Mouse (Mus musculus): ENCODE results near the gene Mgst1. TPM values are rescaled to one million over a fixed set of nuclear protein-coding genes. Genes with fewer than 3 reads are reported as not detected.
A peak's percentile ranks its signal among the peaks of the same experiment; 100 is the strongest.

Gene Mgst1
- polyA plus RNA-seq, 1 experiment from 2014 or later = 151 TPM

- H3K9me3 ChIP-seq (ENCODE audit: control insufficient read depth, low read length) = no peaks in the 10 kb centered on the region
- H3K27ac ChIP-seq (replicated peaks in 1 of 2; ENCODE audit: control insufficient read depth in 1 of 2, insufficient read depth in 1 of 2, low read depth in 2 of 2, low read length in 2 of 2) = 0 out of 4 replicates have a peak overlapping the region, but pooled peaks of 1 of the 2 experiments have one; percentile 14
- no peak overlapping the region for H3K4me3 ChIP-seq (ENCODE audit: control insufficient read depth in 1 of 2, insufficient read depth in 1 of 2, low read depth in 1 of 2, low read length in 2 of 2)
- peaks cover 2 to 4% of the 10 kb centered on the region in 2 experiments; a peak in 3 of 4 replicates for H3K4me1 ChIP-seq (ENCODE audit: control insufficient read depth in 2 of 2, insufficient read depth in 2 of 2, low read length in 2 of 2)
- H3K36me3 ChIP-seq (ENCODE audit: control insufficient read depth, insufficient read depth, low read length) = no peaks in the 10 kb centered on the region
- no peak for ATAC-seq (ENCODE audit: insufficient number of reproducible peaks, insufficient read depth, low FRiP score, low read depth)
- H3K4me2 ChIP-seq (ENCODE audit: low read length) = no peak overlapping the region
- no peaks in the 10 kb centered on the region for H3K27me3 ChIP-seq (ENCODE audit: control insufficient read depth, insufficient read depth, low read length)
- H3K9ac ChIP-seq (ENCODE audit: low read length) = no peak overlapping the region
- WGBS = 63% methylated on average over 10 of the region's 10 CpGs
Measured at GRCm38 (mm10) chr6:138128392-138129335, 11.5 kb upstream of the Mgst1 start.

GRCm38 (mm10) chr6:138130541-138130940 is 9.6 kb upstream of the Mgst1 start:
- Histone ChIP-seq H3K4me1 (ENCODE audit: control insufficient read depth in 2 of 2, insufficient read depth in 2 of 2, low read length in 2 of 2) (peaks cover 2 to 4% of the 10 kb centered on the region in 2 experiments; a peak in 3 of 4 replicates), H3K9ac (ENCODE audit: low read length) (no peak overlapping the region), H3K4me2 (ENCODE audit: low read length) (no peak overlapping the region), H3K4me3 (ENCODE audit: control insufficient read depth in 1 of 2, insufficient read depth in 1 of 2, low read depth in 1 of 2, low read length in 2 of 2) (no peak overlapping the region), H3K9me3 (ENCODE audit: control insufficient read depth, low read length) (no peaks in the 10 kb centered on the region), H3K27ac (replicated peaks in 1 of 2; ENCODE audit: control insufficient read depth in 1 of 2, insufficient read depth in 1 of 2, low read depth in 2 of 2, low read length in 2 of 2) (no peak overlapping the region), H3K36me3 (ENCODE audit: control insufficient read depth, insufficient read depth, low read length) (no peaks in the 10 kb centered on the region), H3K27me3 (ENCODE audit: control insufficient read depth, insufficient read depth, low read length) (no peaks in the 10 kb centered on the region)
- 82% methylated on average over 3 of the region's 3 CpGs for WGBS
- ATAC-seq (ENCODE audit: insufficient number of reproducible peaks, insufficient read depth, low FRiP score, low read depth) = no peak

DNA sequence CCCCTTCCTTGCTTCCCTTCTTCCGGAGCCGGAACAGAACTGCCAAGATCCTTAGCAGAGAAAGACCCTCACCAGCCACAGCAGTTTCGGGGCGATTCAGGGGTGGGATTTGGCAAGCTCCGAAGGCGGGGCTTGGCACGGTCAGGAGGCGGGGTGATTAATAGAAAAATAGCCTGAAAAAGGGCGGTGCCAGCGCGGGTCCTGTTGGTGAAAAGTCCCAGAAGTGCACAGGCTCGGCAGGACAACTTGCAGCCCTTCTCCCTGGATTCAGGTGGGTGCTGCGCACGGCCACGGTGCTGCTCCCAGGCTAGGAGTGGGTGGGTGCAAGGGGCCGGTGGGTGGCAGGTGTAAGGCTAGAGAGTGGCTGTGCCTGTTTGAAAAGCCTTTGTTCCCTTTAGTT is 220 bp downstream of the Mgst1 start:
- Histone ChIP-seq H3K36me3 (ENCODE audit: control insufficient read depth, insufficient read depth, low read length) (no peaks in the 10 kb centered on the region), H3K27ac (replicated peaks in 1 of 2; ENCODE audit: control insufficient read depth in 1 of 2, insufficient read depth in 1 of 2, low read depth in 2 of 2, low read length in 2 of 2) (peak overlapping the region; percentile 1 to 59; a peak in 2 of 4 replicates), H3K9me3 (ENCODE audit: control insufficient read depth, low read length) (no peaks in the 10 kb centered on the region), H3K4me1 (ENCODE audit: control insufficient read depth in 2 of 2, insufficient read depth in 2 of 2, low read length in 2 of 2) (peaks cover 11 to 16% of the 10 kb centered on the region in 2 experiments), H3K4me2 (ENCODE audit: low read length) (peak overlapping the region; percentile 83), H3K27me3 (ENCODE audit: control insufficient read depth, insufficient read depth, low read length) (no peaks in the 10 kb centered on the region), H3K9ac (ENCODE audit: low read length) (peak overlapping the region; percentile 77), H3K4me3 (ENCODE audit: control insufficient read depth in 1 of 2, insufficient read depth in 1 of 2, low read depth in 1 of 2, low read length in 2 of 2) (peak overlapping the region; percentile 50 to 64)
- 1% methylated on average over 16 of the region's 16 CpGs for WGBS
- peak; percentile 65 for ATAC-seq (ENCODE audit: insufficient number of reproducible peaks, insufficient read depth, low FRiP score, low read depth)

- Histone ChIP-seq H3K4me1 (ENCODE audit: control insufficient read depth in 2 of 2, insufficient read depth in 2 of 2, low read length in 2 of 2) (peaks cover 12 to 16% of the 10 kb centered on the region in 2 experiments), H3K36me3 (ENCODE audit: control insufficient read depth, insufficient read depth, low read length) (no peaks in the 10 kb centered on the region), H3K4me2 (ENCODE audit: low read length) (peak overlapping the region; percentile 83), H3K27me3 (ENCODE audit: control insufficient read depth, insufficient read depth, low read length) (no peaks in the 10 kb centered on the region), H3K9me3 (ENCODE audit: control insufficient read depth, low read length) (no peaks in the 10 kb centered on the region), H3K27ac (replicated peaks in 1 of 2; ENCODE audit: control insufficient read depth in 1 of 2, insufficient read depth in 1 of 2, low read depth in 2 of 2, low read length in 2 of 2) (peak overlapping the region in 1 of 2 experiments; percentile 59; a peak in 2 of 4 replicates), H3K9ac (ENCODE audit: low read length) (peak overlapping the region; percentile 77), H3K4me3 (ENCODE audit: control insufficient read depth in 1 of 2, insufficient read depth in 1 of 2, low read depth in 1 of 2, low read length in 2 of 2) (peak overlapping the region; percentile 50 to 64; a peak in 3 of 4 replicates)
- WGBS = 51% methylated on average over 4 of the region's 4 CpGs
- no peak for ATAC-seq (ENCODE audit: insufficient number of reproducible peaks, insufficient read depth, low FRiP score, low read depth)
Measured at GRCm38 (mm10) chr6:138141111-138141592, 1.0 kb downstream of the Mgst1 start.

DNA sequence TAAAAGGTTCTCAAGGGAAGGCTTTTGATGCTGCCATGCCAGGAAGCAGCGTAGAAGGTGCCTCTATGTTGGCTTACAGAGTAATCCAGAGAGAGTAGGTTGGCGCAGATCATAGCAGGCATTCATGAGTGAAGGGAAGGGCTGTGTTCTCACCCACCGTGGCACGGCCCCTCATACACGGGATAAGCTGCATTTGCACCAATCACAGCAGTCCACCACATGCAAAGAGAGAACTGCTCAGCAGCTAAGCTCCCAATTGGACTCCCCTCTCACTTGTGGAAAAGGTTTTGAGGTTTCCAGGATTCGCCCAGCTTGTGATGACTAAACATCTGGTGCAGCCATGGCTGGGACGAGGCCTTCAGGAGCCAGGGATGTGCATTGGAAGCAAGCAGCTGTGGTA is 2.5 kb downstream of the Mgst1 start:
- Histone ChIP-seq H3K4me2 (ENCODE audit: low read length) (no peak overlapping the region; the same call in 1 of the 2 replicates), H3K27ac (replicated peaks in 1 of 2; ENCODE audit: control insufficient read depth in 1 of 2, insufficient read depth in 1 of 2, low read depth in 2 of 2, low read length in 2 of 2) (no peak overlapping the region), H3K4me1 (ENCODE audit: control insufficient read depth in 2 of 2, insufficient read depth in 2 of 2, low read length in 2 of 2) (peaks cover 12 to 16% of the 10 kb centered on the region in 2 experiments), H3K27me3 (ENCODE audit: control insufficient read depth, insufficient read depth, low read length) (no peaks in the 10 kb centered on the region), H3K36me3 (ENCODE audit: control insufficient read depth, insufficient read depth, low read length) (no peaks in the 10 kb centered on the region), H3K9ac (ENCODE audit: low read length) (no peak overlapping the region), H3K4me3 (ENCODE audit: control insufficient read depth in 1 of 2, insufficient read depth in 1 of 2, low read depth in 1 of 2, low read length in 2 of 2) (no peak overlapping the region), H3K9me3 (ENCODE audit: control insufficient read depth, low read length) (no peaks in the 10 kb centered on the region)
- no peak for ATAC-seq (ENCODE audit: insufficient number of reproducible peaks, insufficient read depth, low FRiP score, low read depth)
- WGBS = 87% methylated on average over 7 of the region's 7 CpGs

- no peaks in the 10 kb centered on the region for H3K9me3 ChIP-seq (ENCODE audit: control insufficient read depth, low read length)
- H3K4me2 ChIP-seq (ENCODE audit: low read length) = no peak overlapping the region
- H3K27ac ChIP-seq (replicated peaks in 1 of 2; ENCODE audit: control insufficient read depth in 1 of 2, insufficient read depth in 1 of 2, low read depth in 2 of 2, low read length in 2 of 2) = no peak overlapping the region
- H3K27me3 ChIP-seq (ENCODE audit: control insufficient read depth, insufficient read depth, low read length) = no peaks in the 10 kb centered on the region
- peaks cover 12 to 16% of the 10 kb centered on the region in 2 experiments for H3K4me1 ChIP-seq (ENCODE audit: control insufficient read depth in 2 of 2, insufficient read depth in 2 of 2, low read length in 2 of 2)
- WGBS = 70% methylated on average over 3 of the region's 3 CpGs
- H3K36me3 ChIP-seq (ENCODE audit: control insufficient read depth, insufficient read depth, low read length) = no peaks in the 10 kb centered on the region
- H3K9ac ChIP-seq (ENCODE audit: low read length) = no peak overlapping the region
- no peak overlapping the region for H3K4me3 ChIP-seq (ENCODE audit: control insufficient read depth in 1 of 2, insufficient read depth in 1 of 2, low read depth in 1 of 2, low read length in 2 of 2)
- no peak for ATAC-seq (ENCODE audit: insufficient number of reproducible peaks, insufficient read depth, low FRiP score, low read depth)
Measured at GRCm38 (mm10) chr6:138143450-138143849, 3.3 kb downstream of the Mgst1 start.

- H3K4me3 ChIP-seq (ENCODE audit: control insufficient read depth in 1 of 2, insufficient read depth in 1 of 2, low read depth in 1 of 2, low read length in 2 of 2) = no peak overlapping the region
- H3K4me2 ChIP-seq (ENCODE audit: low read length) = no peak overlapping the region
- no peak overlapping the region for H3K9ac ChIP-seq (ENCODE audit: low read length)
- ATAC-seq (ENCODE audit: insufficient number of reproducible peaks, insufficient read depth, low FRiP score, low read depth) = no peak
- WGBS = 24% methylated on average over 5 of the region's 5 CpGs
- H3K4me1 ChIP-seq (ENCODE audit: control insufficient read depth in 2 of 2, insufficient read depth in 2 of 2, low read length in 2 of 2) = no peaks in the 10 kb centered on the region
- no peaks in the 10 kb centered on the region for H3K27me3 ChIP-seq (ENCODE audit: control insufficient read depth, insufficient read depth, low read length)
- H3K9me3 ChIP-seq (ENCODE audit: control insufficient read depth, low read length) = peaks cover 5% of the 10 kb centered on the region; the same call in 1 of the 2 replicates
- no peak overlapping the region for H3K27ac ChIP-seq (replicated peaks in 1 of 2; ENCODE audit: control insufficient read depth in 1 of 2, insufficient read depth in 1 of 2, low read depth in 2 of 2, low read length in 2 of 2)
- 0 out of 2 replicates have a peak, but pooled peaks cover 6% of the 10 kb centered on the region for H3K36me3 ChIP-seq (ENCODE audit: control insufficient read depth, insufficient read depth, low read length)
Measured at GRCm38 (mm10) chr6:138153111-138153510, 13.0 kb downstream of the Mgst1 start.
